Mouse (Mus musculus) neural tube, embryonic 10.5 days (tissue): ENCODE measurements at regions not wholly inside any gene's neighbourhood (a gene's known extent, or its start where the extent isn't known, plus 50 kb on each side); places are given as distances from the start of the nearest gene placed in this dataset.

Experiments
- DNase-seq: peaks from one replicate; pipeline ENCODE4 v3.0.0-alpha.2; 2017; ENCODE audit warnings: low spot score; ENCODE audit errors: extremely low spot score

DNA sequence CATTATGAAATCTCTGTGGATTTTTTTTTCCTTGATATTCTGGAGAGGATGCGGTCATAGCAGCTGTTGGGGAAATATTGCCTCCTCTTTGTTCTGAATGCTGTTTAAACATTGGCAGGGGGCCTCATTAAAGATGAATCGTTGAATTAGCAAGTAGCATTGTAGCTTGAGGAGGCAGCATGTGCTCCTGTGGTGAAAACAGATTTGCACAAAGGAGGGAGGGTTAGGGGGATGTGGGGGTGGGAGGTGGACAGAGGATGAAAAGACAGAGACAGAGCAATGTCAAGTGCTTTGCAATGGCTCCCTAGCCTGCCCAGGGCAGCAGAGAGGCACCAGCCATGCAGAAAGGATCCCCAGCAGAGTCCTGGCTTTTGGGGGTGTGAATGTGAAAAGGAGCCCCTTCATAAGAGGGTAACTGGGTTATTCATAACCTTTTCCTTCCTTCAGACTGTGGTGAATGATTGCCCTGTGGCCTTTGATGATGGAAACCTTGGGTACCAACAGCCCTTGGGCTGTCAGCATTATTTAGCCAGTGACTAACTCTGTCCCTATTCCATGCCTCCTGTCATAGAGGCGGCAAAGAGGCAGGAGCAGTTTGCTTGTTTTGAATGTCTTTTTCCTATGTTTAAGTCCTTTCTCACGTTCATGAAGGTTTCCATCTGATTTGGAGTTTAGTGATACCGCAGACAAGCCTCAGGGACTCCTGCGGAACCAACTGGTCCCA lies 1541.6 kb upstream of the Gulo start:
- DNase-seq, result no peak

DNA sequence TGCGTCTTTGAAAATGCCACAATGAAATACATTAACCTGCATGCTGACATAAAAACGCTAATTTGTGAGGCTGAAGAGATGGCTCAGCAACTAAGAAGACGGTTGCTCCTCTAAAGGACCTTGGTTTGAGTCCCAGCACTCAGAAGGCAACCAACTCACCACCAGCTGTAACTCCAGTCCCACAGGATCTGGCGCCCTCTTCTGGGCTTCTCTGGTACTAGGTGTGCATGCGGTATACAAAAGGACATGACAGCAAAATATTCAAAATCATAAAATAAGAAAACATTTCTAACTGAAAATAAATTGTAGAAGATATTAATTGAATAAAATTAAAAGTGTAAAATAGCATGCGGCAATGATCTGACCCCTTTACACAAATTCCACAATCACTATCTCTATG lies 1539.7 kb upstream of the Gulo start:
- DNase-seq, result no peak

DNA sequence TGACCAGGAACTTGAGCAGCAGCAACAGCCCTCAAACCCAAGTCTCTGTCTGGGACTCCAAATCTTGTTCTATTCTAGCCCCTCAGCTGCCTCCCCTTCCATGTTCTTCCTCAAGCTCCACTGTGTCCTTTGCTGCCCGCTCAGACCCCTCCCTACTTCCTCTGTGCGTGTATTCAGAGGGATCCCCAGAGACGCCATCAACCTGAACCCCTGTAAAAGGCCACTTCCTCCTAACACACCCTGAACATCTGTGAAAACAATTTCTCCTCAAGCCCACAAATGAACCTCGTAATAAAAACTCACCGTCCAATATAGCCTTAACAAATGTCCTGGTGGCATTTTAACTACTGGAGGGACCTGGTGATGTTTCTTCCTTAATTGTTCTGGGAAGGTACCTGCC lies 1536.0 kb upstream of the Gulo start:
- no peak for DNase-seq

DNA sequence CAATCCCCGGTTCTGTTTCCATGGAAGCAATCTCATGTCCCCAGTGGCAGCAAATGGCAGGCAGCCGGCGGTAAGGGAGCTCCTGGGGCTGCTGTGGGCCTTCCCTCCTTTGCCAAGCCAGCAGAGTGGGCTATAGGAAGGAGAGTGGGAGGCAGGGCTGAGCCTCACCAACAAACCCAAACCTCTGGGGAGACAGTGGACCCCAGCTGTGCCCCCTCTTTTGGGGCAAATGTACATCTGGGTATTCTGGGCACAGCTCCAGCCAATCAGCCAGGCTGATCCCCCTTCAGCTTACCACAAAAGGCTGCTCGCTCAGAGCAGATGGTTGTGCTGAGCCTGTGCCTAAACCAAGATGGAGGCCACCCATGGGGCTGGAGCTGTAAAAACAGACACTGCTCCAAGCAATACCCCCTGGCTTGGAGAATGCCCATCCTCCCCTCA lies 1532.3 kb upstream of the Gulo start:
- no peak for DNase-seq

DNA sequence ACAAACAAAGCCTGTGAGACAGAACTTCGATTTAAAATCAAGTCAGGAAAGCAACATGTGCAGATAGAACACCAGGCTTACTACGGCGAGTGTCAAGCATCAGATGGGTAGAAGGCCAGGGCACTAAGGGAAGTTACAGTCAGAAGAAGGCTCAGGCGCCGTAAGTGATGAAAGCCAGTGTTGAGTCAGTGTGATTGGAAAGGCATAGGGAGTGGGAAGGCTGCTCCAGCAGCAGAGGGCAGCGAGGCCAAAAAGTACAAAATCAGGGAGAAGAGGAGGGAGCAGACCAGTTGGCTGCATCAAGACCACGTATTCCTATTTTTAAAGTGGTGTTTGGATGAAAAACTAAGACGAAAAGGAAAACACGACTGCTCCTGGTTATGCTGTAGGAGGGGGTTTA lies 1529.7 kb upstream of the Gulo start:
- DNase-seq, result no peak

DNA sequence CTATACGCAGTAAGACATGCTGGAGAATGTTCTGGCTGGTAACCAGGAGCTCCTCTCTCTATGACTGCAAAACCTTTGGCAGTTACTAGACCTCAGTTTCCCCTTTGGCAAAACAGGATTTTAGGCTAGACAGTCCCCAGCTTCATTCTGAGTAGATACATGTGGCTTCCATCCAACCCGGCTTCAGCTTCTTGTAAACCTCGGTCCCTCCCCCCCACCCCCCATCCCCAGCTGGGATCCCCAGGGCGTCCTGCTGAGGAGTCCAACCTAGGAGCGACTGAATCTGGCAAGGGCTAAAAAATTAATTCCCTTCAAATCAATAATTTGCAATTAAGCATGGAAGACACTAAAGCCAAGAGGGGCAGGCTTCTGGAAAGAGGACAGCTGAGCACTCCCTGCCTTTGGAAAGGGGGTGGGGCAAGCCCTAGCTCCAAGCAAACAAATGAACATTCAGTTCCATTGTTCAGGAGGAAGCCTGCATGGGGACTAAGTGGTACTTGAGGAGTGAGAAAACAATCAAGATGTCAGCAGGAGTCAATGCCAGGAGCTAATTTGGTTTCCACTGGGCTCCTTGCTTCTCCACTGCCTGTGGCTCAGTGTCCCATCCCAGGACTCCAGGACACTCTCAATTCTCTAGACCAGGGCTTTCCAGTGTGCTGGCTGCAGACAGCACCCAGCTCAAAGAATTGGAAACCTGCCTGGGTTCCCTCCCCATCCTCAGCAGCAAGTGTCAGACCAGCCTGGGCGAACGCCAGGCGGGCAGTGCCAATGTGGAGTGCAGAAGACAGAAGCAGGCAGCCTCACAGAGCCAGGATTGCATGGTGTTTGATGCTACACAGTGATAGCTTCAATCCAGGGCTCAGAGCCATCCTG lies 1528.0 kb upstream of the Gulo start:
- DNase-seq, result peak; percentile 20

DNA sequence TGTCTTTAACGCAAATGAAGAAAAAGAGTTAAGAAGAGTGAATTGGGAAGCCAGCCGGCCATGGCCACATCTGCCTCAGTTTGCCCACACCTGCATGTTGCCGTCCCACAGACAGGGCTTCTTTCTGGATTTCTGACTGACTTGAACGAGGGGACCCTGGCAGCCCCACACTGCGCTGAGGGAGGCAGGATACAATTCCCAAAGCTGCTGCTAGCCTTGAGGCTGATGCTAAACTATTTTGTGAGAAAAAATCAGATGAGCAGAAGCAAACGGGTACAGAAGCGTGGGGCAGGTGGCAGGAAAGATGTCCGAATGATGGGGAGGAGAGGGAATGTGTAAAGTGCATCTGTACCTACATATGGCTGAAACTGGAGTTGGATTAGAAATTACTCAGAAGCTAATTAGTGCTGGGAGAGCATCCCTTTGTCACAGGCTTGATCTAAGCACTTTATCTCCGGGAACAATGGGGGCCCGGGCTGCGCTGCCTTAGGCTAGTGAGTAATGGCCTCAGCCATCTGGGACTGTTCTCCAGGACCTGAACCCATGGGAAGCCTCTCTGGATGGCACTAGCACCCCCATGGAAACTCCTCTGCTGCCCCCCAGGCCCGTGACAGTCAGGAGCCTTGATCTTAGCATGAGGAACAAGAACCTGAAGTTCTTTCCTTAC lies 1497.9 kb upstream of the Gulo start:
- DNase-seq, result no peak

DNA sequence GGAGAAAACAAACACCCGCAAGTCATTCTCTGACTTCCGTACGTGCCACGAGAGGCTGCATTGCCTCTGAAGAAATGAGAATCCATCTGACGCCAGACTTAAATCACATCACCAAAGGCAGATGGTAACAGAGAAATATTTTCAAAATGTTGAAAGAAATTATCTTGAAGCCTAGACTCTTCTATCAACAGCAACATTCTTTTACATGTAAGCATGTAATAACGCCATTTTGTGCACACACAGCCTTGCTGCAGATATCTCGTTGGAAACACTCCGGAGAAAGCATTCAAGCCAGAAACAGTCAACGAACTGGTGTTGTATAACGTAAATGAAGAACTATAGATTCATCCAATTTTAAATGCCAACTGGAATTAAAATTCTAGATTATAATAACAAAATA lies 1483.1 kb upstream of the Gulo start:
- DNase-seq, result no peak

DNA sequence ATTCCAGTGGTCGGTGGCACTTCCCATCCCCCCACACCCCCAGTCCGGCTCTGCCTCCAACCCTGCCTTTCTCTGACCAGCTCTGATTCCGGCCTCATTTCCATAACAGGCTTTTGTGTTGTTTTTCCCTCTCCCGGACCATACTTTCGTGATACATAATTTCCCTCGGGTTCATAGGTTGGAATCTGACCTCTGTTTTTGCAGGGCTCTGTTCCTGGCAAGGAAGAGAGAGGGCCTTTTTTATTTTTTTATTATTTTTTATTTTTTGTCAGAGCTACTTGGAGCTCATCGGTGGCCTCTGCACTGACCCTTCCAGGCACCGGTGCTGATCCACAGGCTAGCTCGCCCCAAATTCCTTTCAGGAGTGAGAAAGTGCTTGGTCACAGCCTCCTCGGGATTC lies 1477.7 kb upstream of the Gulo start:
- no peak for DNase-seq

DNA sequence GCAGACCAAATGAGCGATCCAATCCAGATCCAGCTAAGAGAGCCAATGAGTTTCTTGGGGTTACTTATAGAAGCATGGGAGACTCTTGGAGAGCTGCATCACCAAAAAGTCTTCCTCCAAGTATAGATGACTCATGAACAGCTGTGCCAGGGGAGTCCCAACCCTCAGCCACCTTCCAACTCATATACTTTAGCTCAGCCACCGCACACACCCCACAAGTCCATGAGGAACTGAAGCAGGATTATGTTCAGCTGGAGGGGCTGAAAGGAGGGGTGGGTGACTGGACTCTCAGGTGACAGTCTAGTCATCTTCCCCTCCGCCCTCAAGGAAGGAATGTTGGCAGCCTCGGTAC lies 1476.4 kb upstream of the Gulo start:
- DNase-seq, result no peak

DNA sequence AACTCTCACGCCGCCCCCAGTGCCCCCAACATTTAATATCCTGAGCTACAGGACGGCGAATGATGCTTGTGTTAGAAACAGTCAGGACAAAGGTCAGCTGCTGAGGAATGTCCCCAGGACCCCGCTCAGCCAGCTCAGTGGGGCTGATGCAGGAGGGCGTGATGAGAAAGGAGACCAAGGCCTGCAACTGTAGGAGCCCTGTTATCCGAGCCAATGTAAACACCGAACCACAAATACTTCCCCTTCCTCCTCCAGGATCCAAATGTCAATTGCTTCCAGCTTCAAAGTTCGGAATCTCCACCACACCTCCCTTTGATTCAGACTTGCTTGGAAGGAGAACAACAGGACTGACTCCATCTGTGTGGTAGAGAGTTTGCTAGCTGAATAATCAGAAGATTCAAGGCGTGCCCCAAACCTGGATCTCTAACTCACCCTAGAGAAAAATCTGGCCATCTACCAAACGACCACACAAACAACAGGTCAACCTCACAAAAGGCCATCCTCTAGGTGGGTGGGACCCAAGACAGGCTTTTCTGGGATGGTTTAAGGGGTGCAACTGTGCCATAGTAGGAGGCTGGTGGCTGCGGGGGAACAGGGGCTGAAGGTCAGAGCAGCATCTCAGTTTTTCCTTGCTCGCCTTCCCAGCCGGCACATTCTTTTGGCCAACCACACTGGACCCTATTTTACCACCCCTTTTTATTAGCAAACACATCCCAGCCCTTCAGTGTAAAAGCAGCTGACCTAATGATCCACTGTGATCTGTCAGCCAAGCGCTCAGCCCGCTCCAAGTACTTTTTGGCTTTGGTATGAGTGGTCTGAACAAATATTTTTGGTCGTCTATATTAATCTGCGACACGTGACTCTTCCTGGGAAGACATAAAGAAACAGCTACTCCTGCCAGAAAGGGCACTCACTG lies 1475.8 kb upstream of the Gulo start:
- DNase-seq, result peak; percentile 38
